Mouse (Mus musculus) liver, adult 10 weeks (tissue): ENCODE measurements around the gene Olfr344. TPM values are rescaled to one million over a fixed set of nuclear protein-coding genes. Genes with fewer than 3 reads are reported as not detected.

ENCODE experiments used
- polyA plus RNA-seq: library from polyadenylated mRNA; stranded (reverse); fragments of 350-450 nt; fragmentation: Illumina TruSeq; extraction: RNeasy Lipid Tissue Mini Kit (QIAGEN cat#74804); gene quantifications from one replicate; pipeline ENCODE4 v1.2.3, GENCODE M21; 2014; ENCODE audit warnings: low read depth, low replicate concordance

The Olfr344 gene
- polyA plus RNA-seq, result not detected

DNA sequence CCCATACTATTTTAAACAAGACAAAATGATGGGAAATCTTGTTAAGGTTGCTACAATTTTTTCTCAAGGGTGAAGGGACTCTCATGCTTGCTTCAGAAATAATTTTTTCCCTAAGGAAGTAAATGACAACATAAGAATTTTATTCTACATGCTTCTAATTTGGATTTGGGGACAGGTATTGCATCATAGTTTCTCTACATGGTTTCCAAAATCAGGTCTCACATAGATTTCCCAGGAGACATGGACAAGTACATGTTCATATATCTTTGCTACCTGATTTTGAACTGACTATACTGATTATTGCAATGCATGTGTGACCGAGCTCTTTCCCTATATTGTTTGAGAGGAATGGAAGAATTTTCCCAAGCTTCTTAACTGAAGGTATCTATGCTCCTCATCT lies at the start of gene Olfr344:
TSS of gene Olfr344 (plus strand) at position 301 of the 400 bp plus-strand sequence.

DNA sequence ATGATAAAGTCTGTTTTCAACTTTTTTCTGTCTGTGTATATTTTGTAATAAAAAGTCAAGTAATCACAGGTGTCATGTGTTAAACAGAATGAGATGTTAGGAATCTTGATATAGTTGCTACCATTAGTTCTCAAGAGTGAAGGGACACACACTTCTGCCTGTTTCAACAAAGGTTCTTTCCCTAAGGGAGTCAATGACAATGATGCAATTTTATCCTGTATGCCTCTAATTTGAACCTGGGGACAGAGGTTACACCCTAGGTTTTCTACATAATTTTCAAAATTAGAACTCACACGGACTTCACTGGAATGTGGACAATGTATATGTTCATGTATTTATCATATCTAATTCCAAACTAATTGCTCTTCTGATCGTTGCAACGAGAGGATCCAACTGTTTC lies 41.8 kb upstream of the Olfr344 start, which contains the start of gene Olfr342:
TSS of gene Olfr342 (plus strand) at position 301 of the 400 bp plus-strand sequence.

Other genes with a start within 250 kb of the Olfr344 start
- gene Olfr338, start 193.1 kb upstream of the Olfr344 start, polyA plus RNA-seq, result not detected
- gene Olfr339, start 147.7 kb upstream of the Olfr344 start, polyA plus RNA-seq, result not detected
- gene Olfr340, start 114.1 kb upstream of the Olfr344 start, polyA plus RNA-seq, result not detected
- gene Olfr341, start 84.2 kb upstream of the Olfr344 start, polyA plus RNA-seq, result not detected
- not detected for gene Olfr342, start 41.7 kb upstream of the Olfr344 start, polyA plus RNA-seq
- not detected for gene Olfr345, start 73.4 kb downstream of the Olfr344 start, polyA plus RNA-seq
- not detected for gene Olfr346, start 119.1 kb downstream of the Olfr344 start, polyA plus RNA-seq
- gene Olfr347, start 165.2 kb downstream of the Olfr344 start, polyA plus RNA-seq, result not detected
- not detected for gene Olfr348, start 217.6 kb downstream of the Olfr344 start, polyA plus RNA-seq
- not detected for gene Olfr50, start 223.9 kb downstream of the Olfr344 start, polyA plus RNA-seq